Mouse (Mus musculus) hindbrain, embryonic 10.5 days (tissue): ENCODE measurements around the gene Ltc4s. TPM values are rescaled to one million over a fixed set of nuclear protein-coding genes. Genes with fewer than 3 reads are reported as not detected.
A peak's percentile ranks its signal among the peaks of the same experiment; 100 is the strongest.

Experiments
- DNase-seq: peaks from one replicate; pipeline ENCODE4 v3.0.0-alpha.2; 2017; ENCODE audit warnings: low spot score
- H3K27ac ChIP-seq: fragments of 300-500 bp; sonication (generic); 2 replicates; pipeline ENCODE4 v1.5.1; 2016; ENCODE audit warnings: mild to moderate bottlenecking, moderate library complexity
- H3K27me3 ChIP-seq: fragments of 300-500 bp; sonication (generic); 2 replicates; pipeline ENCODE4 v1.6.1; 2016; ENCODE audit warnings: mild to moderate bottlenecking; ENCODE audit not compliant: poor library complexity, insufficient read depth, severe bottlenecking
- H3K36me3 ChIP-seq: fragments of 300-500 bp; sonication (generic); 2 replicates; pipeline ENCODE4 v1.6.1; 2016; ENCODE audit warnings: mild to moderate bottlenecking, moderate library complexity
- H3K4me1 ChIP-seq: fragments of 300-500 bp; sonication (generic); replicated peaks from 2 replicates; pipeline ENCODE4 v1.6.1; 2016; ENCODE audit warnings: mild to moderate bottlenecking
- H3K4me3 ChIP-seq: fragments of 300-500 bp; sonication (generic); 2 replicates; pipeline ENCODE4 v1.5.1; 2016; ENCODE audit warnings: mild to moderate bottlenecking, moderate library complexity
- H3K9me3 ChIP-seq: fragments of 300-500 bp; sonication (generic); 2 replicates; pipeline ENCODE4 v1.6.1; 2016; ENCODE audit warnings: mild to moderate bottlenecking, moderate library complexity
- WGBS: fragments of 180-500 bp; shearing (Covaris S2); methylation state at CpG from one replicate; pipeline ENCODE4 v1.1.7; 2016; 5-methylcytosine and 5-hydroxymethylcytosine counted together
- polyA plus RNA-seq: library from polyadenylated mRNA; unstranded; fragments of >200 nt; fragmentation: Nextera tagmentation; extraction: Ambion mirVana; gene quantifications from 2 replicates; pipeline ENCODE4 v1.2.1, GENCODE M21; 2016

Gene Ltc4s
- polyA plus RNA-seq, result 1.4 and 1.8 TPM in 2 replicates

DNA sequence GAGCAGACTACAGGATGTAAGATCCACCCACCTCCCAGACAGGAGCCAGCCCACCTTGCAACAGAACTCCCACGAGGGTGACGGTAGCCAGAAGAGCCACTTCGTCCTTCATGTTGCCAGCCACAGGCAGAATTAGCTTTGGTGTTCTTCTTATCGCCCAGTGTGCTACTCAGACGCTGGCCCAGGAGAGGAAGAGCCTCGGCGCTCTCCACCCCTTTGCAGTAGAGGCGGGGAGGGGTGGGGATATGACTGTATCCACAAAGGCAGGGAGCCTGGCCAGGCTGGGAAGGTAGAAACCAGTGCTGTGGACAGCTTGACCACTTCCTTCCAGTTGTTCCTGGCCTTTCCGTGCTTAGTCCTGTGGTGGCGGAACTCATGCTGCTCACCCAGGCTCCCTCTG, at the start of gene Ltc4s:
Ltc4s (minus strand) TSS at position 293 of the 400 bp plus-strand sequence.
- WGBS, result 46% methylated on average over 10 of the region's 10 CpGs
- Histone ChIP-seq H3K9me3 (no peaks in the 10 kb centered on the region), H3K27ac (no peak within 1 kb of the TSS), H3K36me3 (peaks cover 19% of the 10 kb centered on the region), H3K4me1 (peaks cover 22% of the 10 kb centered on the region), H3K27me3 (peaks cover 51% of the 10 kb centered on the region), H3K4me3 (peak within 1 kb of the TSS; percentile 76)
- no peak for DNase-seq

DNA sequence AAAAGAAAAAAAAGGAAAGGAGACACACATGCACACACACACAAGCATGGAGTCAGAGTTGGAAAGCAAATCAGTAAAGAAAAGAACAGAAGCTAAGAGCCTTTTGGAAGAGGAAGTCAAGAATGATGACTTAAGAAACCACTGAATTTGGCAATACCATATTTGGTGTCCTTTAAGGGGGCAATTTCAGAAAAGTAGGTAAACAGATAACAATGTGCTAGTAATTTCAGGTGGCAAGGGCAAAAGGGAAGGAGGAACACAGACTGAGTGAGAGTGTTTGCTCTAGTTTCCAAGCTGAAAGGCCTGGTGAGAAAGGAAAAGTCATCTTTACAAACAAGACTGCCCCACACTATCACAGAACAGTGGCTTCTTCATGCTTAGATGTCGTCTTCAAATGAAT, 48.0 kb upstream of the Ltc4s start:
- peaks cover 20% of the 10 kb centered on the region for H3K4me1 ChIP-seq
- no peaks in the 10 kb centered on the region for H3K9me3 ChIP-seq
- H3K36me3 ChIP-seq, result peaks cover 63% of the 10 kb centered on the region
- no peak overlapping the region for H3K4me3 ChIP-seq
- DNase-seq, result no peak
- no peak overlapping the region for H3K27ac ChIP-seq
- no peaks in the 10 kb centered on the region for H3K27me3 ChIP-seq
- WGBS, result 95% methylated on average over 1 of the region's 1 CpGs

DNA sequence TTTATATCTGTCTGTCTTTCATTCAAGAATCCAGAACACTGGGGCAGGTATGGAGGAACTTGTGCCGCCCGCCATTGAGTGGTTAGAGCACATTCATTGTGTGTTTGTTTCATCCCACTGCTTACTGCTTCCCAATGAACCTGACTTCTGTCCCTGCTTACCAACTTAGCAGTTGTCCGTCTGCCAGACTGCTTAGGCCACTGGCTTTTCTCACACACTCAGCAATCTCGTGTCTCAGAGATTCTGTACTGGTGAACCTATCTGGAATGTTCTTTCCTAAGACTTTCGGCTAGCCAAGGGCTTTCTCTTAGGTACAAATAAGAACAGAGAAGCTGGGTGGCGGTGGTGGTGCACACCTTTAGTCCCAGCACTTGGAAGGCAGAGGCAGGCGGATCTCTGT, 47.3 kb upstream of the Ltc4s start:
- no peaks in the 10 kb centered on the region for H3K9me3 ChIP-seq
- H3K4me1 ChIP-seq, result peaks cover 18% of the 10 kb centered on the region
- WGBS, result 96% methylated on average over 7 of the region's 7 CpGs
- H3K27ac ChIP-seq, result no peak overlapping the region
- H3K27me3 ChIP-seq, result no peaks in the 10 kb centered on the region
- H3K36me3 ChIP-seq, result peaks cover 70% of the 10 kb centered on the region
- H3K4me3 ChIP-seq, result no peak overlapping the region
- no peak for DNase-seq

DNA sequence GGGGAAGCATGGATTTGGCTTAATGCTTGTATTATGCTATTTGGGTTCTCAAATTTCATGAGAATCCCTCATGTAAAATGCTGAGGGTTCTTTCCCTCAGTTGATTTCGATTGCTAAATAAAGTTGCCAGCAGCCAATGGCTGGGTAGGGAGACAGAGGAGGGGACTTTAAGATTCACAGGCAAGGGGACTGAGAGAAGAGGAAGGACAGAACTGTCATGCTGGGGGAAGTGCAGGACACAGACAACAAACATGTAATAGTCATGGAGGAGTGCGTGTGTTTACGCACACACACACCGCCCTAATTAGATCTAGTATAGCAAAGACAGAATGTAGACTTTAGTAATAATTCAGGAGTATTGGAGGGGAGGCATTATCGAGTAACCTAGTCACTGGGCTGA, 46.8 kb upstream of the Ltc4s start:
- no peaks in the 10 kb centered on the region for H3K27me3 ChIP-seq
- no peak for DNase-seq

DNA sequence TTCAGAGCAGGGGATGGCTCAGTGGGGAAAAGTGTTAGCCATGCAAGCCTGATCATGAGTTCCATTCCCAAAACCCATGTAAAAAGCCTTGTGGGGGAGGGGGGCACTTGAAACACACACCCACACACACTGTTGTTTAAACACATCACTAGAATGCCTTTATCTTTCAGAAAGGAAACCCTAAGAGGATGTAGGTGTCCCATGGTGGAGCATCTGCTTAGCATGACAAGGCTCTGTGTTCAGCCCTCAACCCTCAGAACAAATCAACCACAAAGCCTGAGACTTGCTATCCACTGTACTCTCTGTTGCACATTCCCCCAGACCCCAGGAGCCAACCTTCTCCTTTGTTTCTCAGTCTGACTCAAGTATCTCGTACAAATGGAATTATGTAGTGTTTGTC, 41.6 kb upstream of the Ltc4s start:
- no peak for DNase-seq
- H3K27me3 ChIP-seq, result no peaks in the 10 kb centered on the region
- no peaks in the 10 kb centered on the region for H3K4me1 ChIP-seq
- 80% methylated on average over 1 of the region's 1 CpGs for WGBS
- H3K36me3 ChIP-seq, result peaks cover 52% of the 10 kb centered on the region
- no peak overlapping the region for H3K27ac ChIP-seq
- H3K9me3 ChIP-seq, result no peaks in the 10 kb centered on the region
- H3K4me3 ChIP-seq, result no peak overlapping the region

More for the DNA sequence above, 46.8 kb upstream of the Ltc4s start:
- 98% methylated on average over 5 of the region's 5 CpGs for WGBS
- Histone ChIP-seq H3K4me3 (no peak overlapping the region), H3K36me3 (peaks cover 75% of the 10 kb centered on the region), H3K27ac (no peak overlapping the region), H3K4me1 (peaks cover 14% of the 10 kb centered on the region), H3K9me3 (no peaks in the 10 kb centered on the region)

DNA sequence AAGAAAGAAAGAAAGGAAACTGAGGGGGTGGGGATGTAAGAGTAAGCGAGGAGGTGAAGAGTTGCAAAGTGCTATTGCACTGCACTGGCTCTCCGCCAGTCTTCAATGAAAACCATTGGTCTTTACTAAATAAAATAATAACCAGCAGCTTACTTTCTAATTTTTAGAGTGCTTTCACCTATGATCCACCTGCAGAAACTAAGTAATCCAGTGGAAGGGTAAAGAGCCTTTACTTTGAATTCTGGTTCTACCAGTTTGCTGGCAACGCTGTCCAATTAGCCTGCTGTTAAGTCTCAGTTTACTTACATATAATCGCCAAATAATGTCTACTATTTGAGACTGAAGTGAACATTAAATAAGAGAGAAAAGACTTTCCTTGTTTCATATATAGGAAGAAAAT, 40.6 kb upstream of the Ltc4s start:
- 95% methylated on average over 4 of the region's 4 CpGs for WGBS
- H3K36me3 ChIP-seq, result peaks cover 55% of the 10 kb centered on the region
- no peak overlapping the region for H3K27ac ChIP-seq

DNA sequence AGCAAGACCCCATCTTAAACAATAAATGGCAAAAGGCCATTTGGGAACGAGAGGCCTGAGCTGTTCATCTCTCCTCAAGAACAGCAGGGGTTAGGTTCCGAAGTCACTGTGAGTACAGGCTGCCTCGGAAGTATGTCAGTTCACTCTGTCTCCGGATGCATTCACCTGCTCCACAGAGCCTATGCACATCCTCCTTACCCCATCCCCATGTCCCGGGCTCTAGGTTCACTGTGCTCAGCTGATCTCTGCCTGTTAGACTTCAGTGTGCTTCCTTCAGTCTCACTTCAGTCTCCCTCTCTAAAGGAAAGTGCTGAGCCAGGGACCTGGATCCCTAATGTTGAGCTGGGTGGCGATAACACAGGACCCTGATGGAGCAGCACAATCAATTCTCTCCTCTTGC, 39.3 kb upstream of the Ltc4s start:
- H3K9me3 ChIP-seq, result no peaks in the 10 kb centered on the region
- H3K4me3 ChIP-seq, result no peak overlapping the region
- peaks cover 49% of the 10 kb centered on the region for H3K36me3 ChIP-seq
- 86% methylated on average over 6 of the region's 6 CpGs for WGBS
- DNase-seq, result no peak
- H3K27ac ChIP-seq, result no peak overlapping the region
- H3K27me3 ChIP-seq, result no peaks in the 10 kb centered on the region
- no peaks in the 10 kb centered on the region for H3K4me1 ChIP-seq

More for the DNA sequence above, 40.6 kb upstream of the Ltc4s start:
- no peaks in the 10 kb centered on the region for H3K4me1 ChIP-seq
- no peak overlapping the region for H3K4me3 ChIP-seq
- no peaks in the 10 kb centered on the region for H3K9me3 ChIP-seq
- no peak for DNase-seq
- no peaks in the 10 kb centered on the region for H3K27me3 ChIP-seq

DNA sequence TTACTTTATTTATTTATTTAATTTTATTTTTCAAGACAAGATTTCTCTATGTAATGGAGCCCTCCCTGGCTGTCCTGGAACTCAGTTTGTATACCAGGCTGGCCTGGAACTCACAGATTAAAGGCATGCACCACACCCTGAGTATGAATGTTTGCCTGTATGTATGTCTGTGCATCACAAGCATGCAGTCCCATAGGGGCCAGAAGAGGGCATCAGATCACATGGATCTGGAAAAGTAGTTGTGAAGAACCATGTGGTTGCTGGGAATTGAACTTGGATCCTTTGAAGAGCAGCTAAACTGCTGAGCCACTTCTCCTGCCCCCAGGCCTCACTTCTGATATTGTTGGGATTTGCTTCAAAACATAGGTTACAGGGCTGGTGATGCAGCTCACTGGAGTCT, 38.6 kb upstream of the Ltc4s start:
- peaks cover 48% of the 10 kb centered on the region for H3K36me3 ChIP-seq
- DNase-seq, result no peak
- no peak overlapping the region for H3K4me3 ChIP-seq
- H3K27ac ChIP-seq, result no peak overlapping the region
- no peaks in the 10 kb centered on the region for H3K4me1 ChIP-seq
- no peaks in the 10 kb centered on the region for H3K27me3 ChIP-seq
- H3K9me3 ChIP-seq, result no peaks in the 10 kb centered on the region

DNA sequence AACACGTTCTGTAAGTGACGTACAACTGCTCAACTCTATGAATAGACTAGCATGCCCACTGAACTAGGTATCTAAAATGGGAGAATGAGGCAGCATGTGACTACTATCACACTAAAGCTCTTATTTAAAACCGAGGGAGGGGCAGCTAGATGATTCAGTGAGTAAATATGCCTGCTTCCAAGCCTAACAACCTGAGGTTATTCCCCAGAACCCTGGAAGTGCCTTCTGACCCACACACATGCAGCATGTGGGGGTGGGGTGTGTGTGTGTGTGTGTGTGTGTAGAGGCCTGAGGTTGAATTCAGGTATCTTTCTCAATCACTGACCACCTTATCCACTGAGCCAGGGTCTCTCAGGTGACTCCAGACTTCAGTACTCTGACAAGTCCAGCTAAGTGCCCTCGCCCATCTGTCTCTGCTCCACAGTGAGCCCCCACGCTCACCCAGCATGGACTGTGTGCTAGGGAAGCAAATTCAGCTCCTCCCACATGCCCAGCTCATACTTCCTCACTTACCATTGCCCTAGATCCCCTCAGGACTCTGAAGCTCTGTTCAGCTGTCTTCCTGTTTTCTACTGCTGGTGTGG, 37.2 kb upstream of the Ltc4s start:
- peaks cover 46% of the 10 kb centered on the region for H3K36me3 ChIP-seq
- no peaks in the 10 kb centered on the region for H3K4me1 ChIP-seq
- H3K27me3 ChIP-seq, result no peaks in the 10 kb centered on the region
- DNase-seq, result no peak
- no peak overlapping the region for H3K4me3 ChIP-seq
- 87% methylated on average over 5 of the region's 5 CpGs for WGBS
- H3K27ac ChIP-seq, result no peak overlapping the region
- no peaks in the 10 kb centered on the region for H3K9me3 ChIP-seq

DNA sequence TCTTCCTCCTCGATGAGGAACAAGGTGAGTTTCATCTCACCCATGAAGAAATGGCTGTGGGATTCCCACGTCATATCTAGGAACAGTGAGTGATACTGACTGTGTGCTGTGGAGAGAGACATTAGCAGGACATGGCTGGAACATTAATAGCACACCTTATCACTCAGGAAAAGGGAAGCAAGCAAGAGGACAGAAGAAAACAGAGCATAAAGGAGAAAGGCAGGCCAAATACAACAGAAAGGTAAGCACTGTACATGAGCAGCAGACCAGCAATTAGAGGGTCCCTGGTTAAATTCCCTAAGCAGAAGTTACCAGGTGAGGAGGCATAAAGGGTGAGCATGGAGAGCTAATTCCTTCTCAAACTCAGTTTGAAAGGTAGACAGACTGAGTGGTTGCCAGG, 36.7 kb upstream of the Ltc4s start:
- H3K36me3 ChIP-seq, result peaks cover 45% of the 10 kb centered on the region
- 89% methylated on average over 2 of the region's 2 CpGs for WGBS
- no peaks in the 10 kb centered on the region for H3K9me3 ChIP-seq
- no peaks in the 10 kb centered on the region for H3K27me3 ChIP-seq
- no peak overlapping the region for H3K27ac ChIP-seq
- H3K4me1 ChIP-seq, result no peaks in the 10 kb centered on the region
- no peak for DNase-seq
- no peak overlapping the region for H3K4me3 ChIP-seq

DNA sequence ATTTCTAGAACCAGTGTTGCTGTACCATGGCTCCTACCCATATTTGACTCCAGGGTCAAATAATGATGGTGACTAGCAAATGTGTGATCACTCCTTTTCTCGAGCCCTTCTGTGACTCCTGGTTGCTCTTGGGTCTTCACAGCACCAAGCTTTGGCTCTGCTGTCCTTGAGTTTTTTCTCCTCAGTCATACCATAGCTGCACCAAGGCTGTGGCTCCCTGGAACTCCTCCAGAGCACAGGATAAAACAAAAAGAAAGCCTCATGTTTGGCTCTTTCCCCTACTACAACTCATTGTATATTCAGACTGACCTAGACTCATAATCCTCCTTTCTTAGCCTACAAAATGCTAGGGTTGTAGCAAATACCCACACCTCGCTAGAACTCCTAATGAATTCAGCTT, 34.4 kb upstream of the Ltc4s start:
- Histone ChIP-seq H3K27ac (no peak overlapping the region), H3K27me3 (no peaks in the 10 kb centered on the region), H3K4me1 (no peaks in the 10 kb centered on the region), H3K36me3 (peaks cover 39% of the 10 kb centered on the region), H3K9me3 (no peaks in the 10 kb centered on the region), H3K4me3 (no peak overlapping the region)
- 88% methylated on average over 2 of the region's 2 CpGs for WGBS
- DNase-seq, result no peak

DNA sequence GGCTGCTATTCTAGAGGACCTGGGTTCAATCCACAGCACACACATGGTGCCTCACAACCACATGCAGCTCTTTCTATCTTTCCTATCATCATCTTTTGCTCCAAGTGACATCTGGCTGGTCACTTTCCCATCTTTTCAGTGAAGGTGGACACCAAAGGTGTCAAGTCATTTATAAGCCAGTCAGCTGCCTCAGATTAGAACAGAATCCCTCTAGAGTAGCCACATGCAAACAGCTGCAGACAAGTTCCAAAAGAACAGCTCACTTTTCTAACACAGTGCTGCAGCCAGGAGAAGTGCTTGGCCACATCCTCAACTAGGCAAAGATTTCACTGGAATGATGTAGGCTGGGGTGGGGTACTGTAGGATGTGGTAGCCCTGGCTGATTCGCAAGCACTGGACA, 31.5 kb upstream of the Ltc4s start:
- H3K36me3 ChIP-seq, result peaks cover 54% of the 10 kb centered on the region
- WGBS, result 86% methylated on average over 1 of the region's 1 CpGs
- no peak overlapping the region for H3K27ac ChIP-seq
- no peak overlapping the region for H3K4me3 ChIP-seq
- no peaks in the 10 kb centered on the region for H3K27me3 ChIP-seq
- no peaks in the 10 kb centered on the region for H3K4me1 ChIP-seq
- no peak for DNase-seq
- no peaks in the 10 kb centered on the region for H3K9me3 ChIP-seq

DNA sequence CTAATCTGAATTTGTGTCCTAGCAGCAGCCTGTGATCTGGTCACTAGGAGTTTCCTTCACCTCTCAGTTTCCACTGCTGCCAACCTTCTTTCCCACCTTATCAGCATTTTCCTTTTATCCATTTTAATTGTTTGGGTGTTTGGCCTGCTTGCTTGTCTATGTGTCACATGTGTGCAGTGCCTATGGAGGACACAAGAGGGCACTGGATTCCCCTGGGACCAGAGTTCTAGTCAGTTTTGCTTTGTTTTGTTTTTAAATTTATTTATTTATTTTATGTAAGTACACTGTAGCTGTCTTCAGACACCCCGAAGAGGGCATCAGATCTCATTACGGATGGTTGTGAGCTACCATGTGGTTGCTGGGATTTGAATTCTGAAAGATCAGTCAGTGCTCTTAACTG, 30.7 kb upstream of the Ltc4s start:
- Histone ChIP-seq H3K4me3 (no peak overlapping the region), H3K27ac (no peak overlapping the region), H3K27me3 (no peaks in the 10 kb centered on the region), H3K4me1 (no peaks in the 10 kb centered on the region), H3K9me3 (no peaks in the 10 kb centered on the region), H3K36me3 (peaks cover 56% of the 10 kb centered on the region)
- no peak for DNase-seq
- whole genome bisulfite sequencing, result 86% methylated on average over 2 of the region's 2 CpGs

DNA sequence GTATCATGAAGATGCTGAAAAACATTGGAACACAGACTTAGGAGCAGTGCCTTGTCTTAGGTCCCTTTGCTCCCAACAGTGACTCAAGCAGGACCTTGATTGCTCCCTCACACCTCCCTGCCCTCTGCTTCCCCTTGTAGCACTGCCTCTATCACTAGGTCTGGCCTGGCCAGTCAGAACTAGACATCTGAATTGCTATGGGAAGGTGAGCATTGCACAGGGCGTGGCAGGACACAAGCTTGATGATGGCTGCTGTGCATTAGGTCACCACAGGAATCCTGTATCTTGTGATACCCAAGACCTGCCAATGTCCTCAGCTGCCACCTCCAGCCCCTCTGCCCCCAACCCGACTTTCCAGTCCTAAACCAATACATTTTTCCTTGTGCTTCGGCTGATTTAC, 28.6 kb upstream of the Ltc4s start:
- Histone ChIP-seq H3K9me3 (no peaks in the 10 kb centered on the region), H3K27me3 (no peaks in the 10 kb centered on the region), H3K4me1 (no peaks in the 10 kb centered on the region), H3K27ac (no peak overlapping the region), H3K4me3 (no peak overlapping the region), H3K36me3 (peaks cover 77% of the 10 kb centered on the region)
- WGBS, result 96% methylated on average over 3 of the region's 3 CpGs
- DNase-seq, result no peak
